Mouse (Mus musculus): Measurements from ENCODE around the gene Suclg2. TPM values are rescaled to one million over a fixed set of nuclear protein-coding genes. Genes with fewer than 3 reads are reported as not detected.

Gene Suclg2
- polyA plus RNA-seq, 1 experiment from 2014 or later, result 67.7 TPM

DNA sequence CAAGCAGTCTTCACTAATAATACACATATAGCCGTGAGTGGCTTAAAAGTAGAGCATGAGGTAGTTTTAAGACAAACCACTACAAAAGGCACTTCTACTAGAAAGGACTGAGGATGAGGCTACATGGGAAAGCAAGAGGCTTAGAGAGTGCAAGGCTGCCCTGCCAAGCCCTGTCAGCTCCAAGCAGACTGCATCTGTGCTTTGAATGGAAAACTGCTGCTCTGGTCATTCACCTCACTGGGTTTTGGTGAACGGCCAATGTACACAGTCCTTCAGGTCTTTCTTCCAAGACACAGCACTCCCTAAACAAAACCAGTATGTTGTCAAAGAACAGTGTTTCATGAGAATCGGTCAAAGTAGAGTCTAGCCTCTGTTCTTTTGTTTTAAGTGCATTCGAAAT lies 124.4 kb downstream of the Suclg2 start:
- no peak for ATAC-seq (ENCODE audit: low read depth)
- H3K4me2 ChIP-seq (ENCODE audit: low read depth, low read length), result no peak overlapping the region
- no peaks in the 10 kb centered on the region for H3K36me3 ChIP-seq (ENCODE audit: control insufficient read depth, insufficient read depth, low read length)
- peaks cover 2% of the 10 kb centered on the region; the same call in 1 of the 2 replicates for H3K4me1 ChIP-seq (replicated peaks; ENCODE audit: control insufficient read depth, insufficient read depth, low read length)
- H3K4me3 ChIP-seq (ENCODE audit: low read length), result no peak overlapping the region
- 76% methylated on average over 4 of the region's 4 CpGs for WGBS
- H3K27ac ChIP-seq (ENCODE audit: low read length), result no peak overlapping the region
- no peak overlapping the region for H3K9ac ChIP-seq (ENCODE audit: low read length)
- no peaks in the 10 kb centered on the region for H3K9me3 ChIP-seq (ENCODE audit: control insufficient read depth, low read length)
- no peaks in the 10 kb centered on the region for H3K27me3 ChIP-seq (ENCODE audit: control insufficient read depth, insufficient read depth, low read depth, low read length)

DNA sequence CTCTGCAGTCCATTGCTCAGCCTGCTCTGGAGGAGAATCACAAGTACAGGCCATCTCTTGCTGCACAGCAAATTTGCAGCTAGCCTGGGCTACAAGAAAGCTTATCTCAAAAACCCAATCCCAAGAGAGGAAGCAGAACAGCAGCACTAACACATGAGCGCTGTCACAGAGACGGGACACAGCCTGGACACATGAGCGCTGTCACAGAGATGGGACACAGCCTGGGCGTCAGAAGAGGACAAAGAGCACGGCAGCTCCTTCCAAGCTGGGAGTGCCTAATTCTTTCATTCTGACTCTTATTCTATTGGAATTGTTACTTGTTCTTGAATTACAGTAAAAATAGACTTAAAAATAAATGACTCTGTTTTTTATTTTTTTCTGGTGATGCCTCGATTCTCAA lies 126.2 kb downstream of the Suclg2 start:
- 82% methylated on average over 6 of the region's 6 CpGs for WGBS
- no peak for ATAC-seq (ENCODE audit: low read depth)

DNA sequence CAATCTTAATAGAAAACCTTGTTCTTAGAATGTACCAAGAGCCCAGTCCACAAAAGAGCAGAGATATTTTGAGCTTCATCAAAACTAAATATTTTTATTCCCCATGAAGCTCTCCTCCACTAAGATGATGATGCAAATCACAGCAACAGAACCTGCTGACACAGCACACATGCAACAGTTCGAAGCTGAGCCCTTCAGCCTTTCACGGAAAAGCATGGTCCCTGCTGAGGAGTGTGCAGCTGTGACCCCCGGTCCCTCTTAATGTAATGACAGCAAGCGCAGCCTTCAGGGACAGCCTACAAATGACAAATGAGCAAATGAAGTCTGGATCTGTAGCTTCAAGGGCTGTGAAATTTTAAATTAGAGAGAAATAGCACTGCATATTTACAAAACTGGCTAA lies 128.1 kb downstream of the Suclg2 start:
- no peaks in the 10 kb centered on the region; the same call in 1 of the 2 replicates for H3K36me3 ChIP-seq (ENCODE audit: control insufficient read depth, insufficient read depth, low read length)
- H3K9me3 ChIP-seq (ENCODE audit: control insufficient read depth, low read length), result no peaks in the 10 kb centered on the region
- no peaks in the 10 kb centered on the region for H3K4me1 ChIP-seq (replicated peaks; ENCODE audit: control insufficient read depth, insufficient read depth, low read length)
- no peak overlapping the region for H3K4me3 ChIP-seq (ENCODE audit: low read length)
- no peak overlapping the region for H3K9ac ChIP-seq (ENCODE audit: low read length)
- no peak for ATAC-seq (ENCODE audit: low read depth)
- WGBS, result 62% methylated on average over 4 of the region's 4 CpGs
- no peak overlapping the region for H3K4me2 ChIP-seq (ENCODE audit: low read depth, low read length)
- no peaks in the 10 kb centered on the region for H3K27me3 ChIP-seq (ENCODE audit: control insufficient read depth, insufficient read depth, low read depth, low read length)
- H3K27ac ChIP-seq (ENCODE audit: low read length), result no peak overlapping the region

More for the DNA sequence above, 126.2 kb downstream of the Suclg2 start:
- Histone ChIP-seq H3K27ac (ENCODE audit: low read length) (no peak overlapping the region), H3K9me3 (ENCODE audit: control insufficient read depth, low read length) (no peaks in the 10 kb centered on the region), H3K4me3 (ENCODE audit: low read length) (no peak overlapping the region), H3K27me3 (ENCODE audit: control insufficient read depth, insufficient read depth, low read depth, low read length) (no peaks in the 10 kb centered on the region), H3K36me3 (ENCODE audit: control insufficient read depth, insufficient read depth, low read length) (no peaks in the 10 kb centered on the region), H3K4me1 (replicated peaks; ENCODE audit: control insufficient read depth, insufficient read depth, low read length) (peaks cover 2% of the 10 kb centered on the region; the same call in 1 of the 2 replicates), H3K4me2 (ENCODE audit: low read depth, low read length) (no peak overlapping the region), H3K9ac (ENCODE audit: low read length) (no peak overlapping the region)

DNA sequence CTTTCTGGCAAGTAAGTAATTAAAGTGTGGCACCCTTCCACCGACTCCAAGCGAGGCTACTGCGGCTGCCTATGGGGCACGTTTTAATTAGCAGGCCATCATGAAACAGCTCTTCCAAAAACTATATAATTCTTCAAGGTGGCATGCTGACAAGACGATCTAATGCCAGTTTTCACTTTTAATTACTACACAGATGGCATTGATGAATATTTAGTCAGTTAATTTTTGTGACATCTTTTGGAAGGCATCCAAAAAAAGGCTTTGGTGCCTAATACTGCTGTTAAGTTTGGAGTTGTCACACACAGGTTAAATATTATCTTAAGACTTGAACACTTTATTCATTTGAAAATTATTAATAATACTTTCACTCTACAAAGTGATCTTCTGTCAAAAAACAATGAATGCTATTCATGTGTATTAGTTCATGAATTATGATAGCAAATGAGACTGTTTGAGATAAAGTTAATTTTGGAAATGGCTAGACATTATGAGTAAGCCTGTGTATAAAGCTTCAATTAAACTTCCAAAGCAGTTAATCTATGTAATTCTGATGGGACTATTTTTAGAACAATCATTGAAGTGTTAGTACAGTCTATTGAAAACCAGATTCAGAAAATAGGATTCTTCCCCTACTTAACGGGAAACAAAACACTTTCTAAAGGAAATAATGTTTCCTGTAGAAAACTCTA lies 131.3 kb downstream of the Suclg2 start:
- ATAC-seq (ENCODE audit: low read depth), result no peak
- 73% methylated on average over 6 of the region's 6 CpGs for WGBS
- Histone ChIP-seq H3K9me3 (ENCODE audit: control insufficient read depth, low read length) (no peaks in the 10 kb centered on the region), H3K9ac (ENCODE audit: low read length) (no peak overlapping the region), H3K4me1 (replicated peaks; ENCODE audit: control insufficient read depth, insufficient read depth, low read length) (no peaks in the 10 kb centered on the region), H3K27ac (ENCODE audit: low read length) (no peak overlapping the region), H3K27me3 (ENCODE audit: control insufficient read depth, insufficient read depth, low read depth, low read length) (no peaks in the 10 kb centered on the region), H3K4me3 (ENCODE audit: low read length) (no peak overlapping the region), H3K36me3 (ENCODE audit: control insufficient read depth, insufficient read depth, low read length) (peaks cover 4% of the 10 kb centered on the region; the same call in 1 of the 2 replicates), H3K4me2 (ENCODE audit: low read depth, low read length) (no peak overlapping the region)

DNA sequence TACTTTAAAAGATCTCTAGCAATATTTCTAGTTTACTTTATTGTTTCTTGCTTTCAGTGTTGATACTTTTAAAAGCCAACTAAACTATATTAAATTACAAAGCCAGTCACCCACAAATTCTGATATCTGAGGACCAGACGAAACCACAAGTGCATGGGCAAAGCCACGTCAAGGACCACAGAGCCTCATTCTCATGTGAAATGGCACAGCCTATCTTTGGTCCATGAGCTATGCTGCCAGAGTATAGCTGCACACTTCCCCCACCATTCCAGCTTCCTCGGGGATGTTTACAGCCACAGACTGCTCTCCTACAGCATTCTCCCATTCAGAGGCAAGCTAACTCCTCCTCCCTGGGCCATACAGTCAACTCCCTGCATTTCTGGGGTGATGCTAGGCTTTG lies 136.7 kb downstream of the Suclg2 start:
- Histone ChIP-seq H3K27ac (ENCODE audit: low read length) (no peak overlapping the region), H3K27me3 (ENCODE audit: control insufficient read depth, insufficient read depth, low read depth, low read length) (no peaks in the 10 kb centered on the region), H3K36me3 (ENCODE audit: control insufficient read depth, insufficient read depth, low read length) (peaks cover 4% of the 10 kb centered on the region; the same call in 1 of the 2 replicates), H3K4me2 (ENCODE audit: low read depth, low read length) (no peak overlapping the region), H3K4me3 (ENCODE audit: low read length) (no peak overlapping the region), H3K4me1 (replicated peaks; ENCODE audit: control insufficient read depth, insufficient read depth, low read length) (no peaks in the 10 kb centered on the region), H3K9me3 (ENCODE audit: control insufficient read depth, low read length) (no peaks in the 10 kb centered on the region), H3K9ac (ENCODE audit: low read length) (no peak overlapping the region)
- WGBS, result 68% methylated on average over 3 of the region's 3 CpGs
- no peak for ATAC-seq (ENCODE audit: low read depth)

DNA sequence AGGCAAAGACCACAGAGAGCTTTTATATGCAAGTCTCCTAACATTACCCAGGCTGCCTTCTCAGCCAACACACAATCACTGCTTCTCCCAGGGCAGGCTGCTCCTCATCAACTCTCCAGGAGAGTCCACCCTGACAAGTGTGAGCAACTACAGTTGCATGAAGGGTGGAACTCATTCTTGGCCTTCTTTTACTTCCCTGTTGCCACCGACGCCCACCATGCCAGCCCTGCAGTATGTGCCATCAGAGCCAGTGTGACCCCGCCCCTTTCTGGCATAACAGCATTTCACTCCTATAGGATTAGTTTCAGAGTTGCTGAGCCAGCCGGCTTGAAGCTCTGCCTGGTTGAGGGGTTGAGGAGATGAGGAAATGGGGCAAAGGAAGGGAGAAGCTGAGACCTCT lies 138.8 kb downstream of the Suclg2 start:
- H3K36me3 ChIP-seq (ENCODE audit: control insufficient read depth, insufficient read depth, low read length), result peaks cover 2% of the 10 kb centered on the region; the same call in 1 of the 2 replicates
- H3K4me3 ChIP-seq (ENCODE audit: low read length), result no peak overlapping the region
- no peaks in the 10 kb centered on the region for H3K27me3 ChIP-seq (ENCODE audit: control insufficient read depth, insufficient read depth, low read depth, low read length)
- H3K4me2 ChIP-seq (ENCODE audit: low read depth, low read length), result no peak overlapping the region
- no peaks in the 10 kb centered on the region; the same call in 1 of the 2 replicates for H3K4me1 ChIP-seq (replicated peaks; ENCODE audit: control insufficient read depth, insufficient read depth, low read length)
- no peak for ATAC-seq (ENCODE audit: low read depth)
- no peak overlapping the region for H3K27ac ChIP-seq (ENCODE audit: low read length)
- WGBS, result 72% methylated on average over 4 of the region's 4 CpGs
- no peaks in the 10 kb centered on the region for H3K9me3 ChIP-seq (ENCODE audit: control insufficient read depth, low read length)
- no peak overlapping the region for H3K9ac ChIP-seq (ENCODE audit: low read length)

- Histone ChIP-seq H3K4me3 (ENCODE audit: low read length) (no peak overlapping the region), H3K4me1 (replicated peaks; ENCODE audit: control insufficient read depth, insufficient read depth, low read length) (no peaks in the 10 kb centered on the region; the same call in 1 of the 2 replicates), H3K9ac (ENCODE audit: low read length) (no peak overlapping the region), H3K36me3 (ENCODE audit: control insufficient read depth, insufficient read depth, low read length) (no peaks in the 10 kb centered on the region), H3K4me2 (ENCODE audit: low read depth, low read length) (no peak overlapping the region), H3K27me3 (ENCODE audit: control insufficient read depth, insufficient read depth, low read depth, low read length) (no peaks in the 10 kb centered on the region), H3K9me3 (ENCODE audit: control insufficient read depth, low read length) (no peaks in the 10 kb centered on the region), H3K27ac (ENCODE audit: low read length) (peak overlapping the region; percentile 49; the same call in 1 of the 2 replicates)
- no peak for ATAC-seq (ENCODE audit: low read depth)
- WGBS, result 56% methylated on average over 4 of the region's 4 CpGs
Observed at GRCm38 (mm10) chr6:95575531-95575930, 143.1 kb downstream of the Suclg2 start.

DNA sequence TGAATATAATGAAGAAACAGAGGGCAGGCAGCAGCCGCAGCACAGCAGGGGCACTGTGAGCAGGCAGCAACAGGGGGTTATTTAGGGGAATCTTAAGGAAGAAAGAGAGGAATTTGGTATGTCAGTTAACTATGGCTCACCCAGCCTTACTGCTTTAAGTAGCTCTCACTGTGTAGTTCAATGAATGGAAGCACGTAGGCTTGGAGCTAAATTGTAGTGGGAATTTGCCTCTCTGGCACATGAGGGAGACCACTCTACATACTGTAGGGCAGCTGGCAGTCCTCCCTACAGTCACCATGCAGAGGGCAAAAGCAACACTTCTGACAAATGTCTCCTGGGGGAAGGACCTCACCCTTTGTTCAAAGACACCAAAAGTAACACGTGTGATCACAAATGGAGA lies 143.7 kb downstream of the Suclg2 start:
- no peaks in the 10 kb centered on the region for H3K9me3 ChIP-seq (ENCODE audit: control insufficient read depth, low read length)
- H3K4me3 ChIP-seq (ENCODE audit: low read length), result no peak overlapping the region
- no peaks in the 10 kb centered on the region for H3K36me3 ChIP-seq (ENCODE audit: control insufficient read depth, insufficient read depth, low read length)
- no peaks in the 10 kb centered on the region; the same call in 1 of the 2 replicates for H3K4me1 ChIP-seq (replicated peaks; ENCODE audit: control insufficient read depth, insufficient read depth, low read length)
- H3K4me2 ChIP-seq (ENCODE audit: low read depth, low read length), result no peak overlapping the region
- 33% methylated on average over 3 of the region's 3 CpGs for WGBS
- no peak; the same call in 1 of the 2 replicates for ATAC-seq (ENCODE audit: low read depth)
- H3K27ac ChIP-seq (ENCODE audit: low read length), result peak overlapping the region; percentile 64
- H3K27me3 ChIP-seq (ENCODE audit: control insufficient read depth, insufficient read depth, low read depth, low read length), result no peaks in the 10 kb centered on the region
- H3K9ac ChIP-seq (ENCODE audit: low read length), result no peak overlapping the region

- no peaks in the 10 kb centered on the region for H3K36me3 ChIP-seq (ENCODE audit: control insufficient read depth, insufficient read depth, low read length)
- H3K9me3 ChIP-seq (ENCODE audit: control insufficient read depth, low read length), result no peaks in the 10 kb centered on the region
- H3K4me1 ChIP-seq (replicated peaks; ENCODE audit: control insufficient read depth, insufficient read depth, low read length), result no peaks in the 10 kb centered on the region; the same call in 1 of the 2 replicates
- H3K4me3 ChIP-seq (ENCODE audit: low read length), result no peak overlapping the region
- no peak overlapping the region for H3K4me2 ChIP-seq (ENCODE audit: low read depth, low read length)
- peak overlapping the region; percentile 64; the same call in 1 of the 2 replicates for H3K27ac ChIP-seq (ENCODE audit: low read length)
- 39% methylated on average over 4 of the region's 4 CpGs for WGBS
- no peak overlapping the region for H3K9ac ChIP-seq (ENCODE audit: low read length)
- ATAC-seq (ENCODE audit: low read depth), result peak; percentile 85
- no peaks in the 10 kb centered on the region for H3K27me3 ChIP-seq (ENCODE audit: control insufficient read depth, insufficient read depth, low read depth, low read length)
Observed at GRCm38 (mm10) chr6:95574389-95574788, 144.2 kb downstream of the Suclg2 start.
